Mouse (Mus musculus) kidney, postnatal 0 days (tissue): ENCODE measurements at regions not wholly inside any gene's neighbourhood (a gene's known extent, or its start where the extent isn't known, plus 50 kb on each side); places are given as distances from the start of the nearest gene placed in this dataset.

ENCODE experiments used
- ATAC-seq: fragments of 200-750 bp; cut with Nextera tagmentation; replicated peaks from 2 replicates; pipeline ENCODE4 v1.8.0; 2017; ENCODE audit warnings: low read depth, moderate number of reproducible peaks, moderate TSS enrichment, moderate library complexity; ENCODE audit not compliant: low FRiP score
- DNase-seq: peaks from one replicate; pipeline ENCODE4 v3.0.0-alpha.2; 2016; ENCODE audit warnings: low spot score
- H3K27ac ChIP-seq: fragments of 300-500 bp; sonication (generic); 2 replicates; pipeline ENCODE4 v1.5.1; 2014; ENCODE audit warnings: mild to moderate bottlenecking
- H3K27me3 ChIP-seq: fragments of 300-500 bp; sonication (generic); 2 replicates; pipeline ENCODE4 v1.6.1; 2014; ENCODE audit warnings: low read length, mixed read lengths; ENCODE audit not compliant: insufficient read depth
- H3K36me3 ChIP-seq: fragments of 300-500 bp; sonication (generic); 2 replicates; pipeline ENCODE4 v1.6.1; 2014; ENCODE audit warnings: low read length, mixed read lengths; ENCODE audit not compliant: insufficient read depth
- H3K4me1 ChIP-seq: fragments of 300-500 bp; sonication (generic); replicated peaks from 2 replicates; pipeline ENCODE4 v1.6.1; 2014; ENCODE audit warnings: antibody characterized with exemption, low read length, mixed read lengths; ENCODE audit not compliant: insufficient read depth
- H3K4me2 ChIP-seq: fragments of 300-500 bp; sonication (generic); 2 replicates; pipeline ENCODE4 v1.6.1; 2014; ENCODE audit warnings: mild to moderate bottlenecking, low read length, moderate library complexity, mixed read lengths
- H3K4me3 ChIP-seq: fragments of 300-500 bp; sonication (generic); replicated peaks from 2 replicates; pipeline ENCODE4 v1.5.1; 2014; ENCODE audit warnings: low read depth, low read length
- H3K9ac ChIP-seq: fragments of 300-500 bp; sonication (generic); 2 replicates; pipeline ENCODE4 v1.6.1; 2014; ENCODE audit warnings: low read depth, low read length
- H3K9me3 ChIP-seq: fragments of 300-500 bp; sonication (generic); replicated peaks from 2 replicates; pipeline ENCODE4 v1.6.1; 2016; ENCODE audit warnings: low read length, inconsistent platforms, mixed read lengths
- CTCF ChIP-seq: IDR thresholded peaks from 2 replicates; pipeline ENCODE4 v1.5.1; 2016; ENCODE audit warnings: antibody characterized with exemption, low read depth, mild to moderate bottlenecking, moderate library complexity
- WGBS: fragments of 180-500 bp; shearing (Covaris S2); extraction: QIAGEN DNeasy Blood & Tissue Kit; methylation state at CpG from one replicate; pipeline ENCODE4 v1.1.7; 2014; 5-methylcytosine and 5-hydroxymethylcytosine counted together

DNA sequence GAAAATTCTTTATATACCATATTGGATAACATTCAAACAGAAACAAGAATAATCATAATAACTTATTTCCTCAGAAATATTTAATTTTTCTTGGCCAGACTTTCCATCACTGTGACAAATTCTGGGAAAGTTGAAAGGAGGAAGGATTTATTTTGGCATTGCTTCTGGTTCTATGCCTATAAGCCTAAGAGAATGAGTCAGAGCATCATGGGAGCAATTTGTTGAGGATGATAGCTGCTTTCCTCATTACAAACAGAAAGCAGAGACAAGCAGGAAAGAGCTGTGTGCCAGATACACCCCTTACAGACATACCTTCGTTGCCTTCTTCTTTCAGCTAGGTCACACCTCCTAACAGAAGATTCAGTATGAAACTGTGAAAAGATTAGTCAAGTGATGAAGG, 115.3 kb downstream of the Rgs21 start:
- H3K27me3 ChIP-seq = no peaks in the 10 kb centered on the region
- no peak overlapping the region for H3K4me2 ChIP-seq
- H3K27ac ChIP-seq = no peak overlapping the region
- no peak for TF ChIP-seq CTCF
- H3K9ac ChIP-seq = no peak overlapping the region
- no peak for ATAC-seq
- no peaks in the 10 kb centered on the region for H3K4me1 ChIP-seq
- no peaks in the 10 kb centered on the region for H3K36me3 ChIP-seq
- H3K9me3 ChIP-seq = no peaks in the 10 kb centered on the region
- H3K4me3 ChIP-seq = no peak overlapping the region
- DNase-seq = no peak
- 56% methylated on average over 1 of the region's 1 CpGs for WGBS

- Histone ChIP-seq H3K4me2 (no peak overlapping the region), H3K4me3 (no peak overlapping the region), H3K27me3 (no peaks in the 10 kb centered on the region), H3K9me3 (no peaks in the 10 kb centered on the region), H3K4me1 (no peaks in the 10 kb centered on the region), H3K36me3 (no peaks in the 10 kb centered on the region), H3K27ac (no peak overlapping the region), H3K9ac (no peak overlapping the region)
- WGBS = 42% methylated on average over 1 of the region's 1 CpGs
- no peak for TF ChIP-seq CTCF
- no peak for ATAC-seq
- DNase-seq = no peak
Observed at GRCm38 (mm10) chr1:144451731-144452130, 115.7 kb downstream of the Rgs21 start.

GRCm38 (mm10) chr1:144436617-144437016, 130.8 kb downstream of the Rgs21 start:
- no peak for ATAC-seq
- no peak for TF ChIP-seq CTCF
- 81% methylated on average over 2 of the region's 2 CpGs for WGBS

GRCm38 (mm10) chr1:144432816-144433215, 134.7 kb downstream of the Rgs21 start:
- Histone ChIP-seq H3K4me2 (no peak overlapping the region), H3K4me1 (no peaks in the 10 kb centered on the region), H3K36me3 (no peaks in the 10 kb centered on the region), H3K27ac (no peak overlapping the region), H3K9me3 (no peaks in the 10 kb centered on the region), H3K9ac (no peak overlapping the region), H3K4me3 (no peak overlapping the region), H3K27me3 (no peaks in the 10 kb centered on the region)
- no peak for DNase-seq
- ATAC-seq = no peak
- no peak for TF ChIP-seq CTCF
- 86% methylated on average over 2 of the region's 2 CpGs for WGBS

More at GRCm38 (mm10) chr1:144436617-144437016, 130.8 kb downstream of the Rgs21 start:
- Histone ChIP-seq H3K36me3 (no peaks in the 10 kb centered on the region), H3K4me1 (no peaks in the 10 kb centered on the region), H3K9ac (no peak overlapping the region), H3K9me3 (no peaks in the 10 kb centered on the region), H3K27me3 (no peaks in the 10 kb centered on the region), H3K4me2 (no peak overlapping the region), H3K27ac (no peak overlapping the region), H3K4me3 (no peak overlapping the region)
- no peak for DNase-seq

DNA sequence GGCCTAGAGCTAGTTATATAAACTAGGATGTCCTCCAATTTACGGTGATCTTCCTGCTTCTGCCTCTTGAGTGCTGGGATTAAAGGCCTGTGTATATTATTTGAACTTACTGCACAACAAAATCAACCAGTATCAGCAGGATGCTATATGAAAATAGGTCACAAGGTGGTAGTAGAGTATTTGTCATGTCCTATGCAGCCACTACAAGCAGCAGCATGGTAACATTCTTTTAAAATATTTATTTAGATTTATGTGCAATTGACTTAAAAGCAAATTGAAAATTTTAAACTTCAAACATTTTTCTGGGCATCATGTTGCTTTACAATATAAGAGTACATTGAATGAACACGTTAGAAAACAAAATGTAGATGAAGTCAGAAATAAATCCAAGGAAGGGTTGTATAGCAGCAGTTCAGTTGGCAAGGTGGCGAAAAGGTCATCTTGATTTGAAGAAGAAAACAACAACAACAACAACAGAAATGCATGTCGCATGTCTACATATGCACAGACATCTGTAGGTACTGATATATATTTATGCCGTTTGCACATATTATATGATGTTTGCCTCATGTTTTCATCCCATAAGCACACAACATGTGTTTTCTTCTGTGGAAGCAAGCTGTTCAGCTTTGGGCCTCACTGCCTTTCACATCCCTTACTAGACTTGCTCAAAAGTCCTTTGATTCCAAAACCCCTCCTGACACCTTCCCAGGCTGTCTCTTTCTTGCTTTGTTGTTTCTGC, 135.8 kb downstream of the Rgs21 start:
- WGBS = 81% methylated on average over 5 of the region's 5 CpGs
- H3K4me1 ChIP-seq = no peaks in the 10 kb centered on the region
- no peaks in the 10 kb centered on the region for H3K27me3 ChIP-seq
- H3K27ac ChIP-seq = no peak overlapping the region
- H3K9me3 ChIP-seq = no peaks in the 10 kb centered on the region
- no peaks in the 10 kb centered on the region for H3K36me3 ChIP-seq
- H3K4me3 ChIP-seq = no peak overlapping the region
- DNase-seq (peak; percentile 22), ATAC-seq (no peak)
- TF ChIP-seq CTCF = peak; percentile 64
- H3K4me2 ChIP-seq = no peak overlapping the region
- no peak overlapping the region for H3K9ac ChIP-seq

- H3K4me2 ChIP-seq = no peak overlapping the region
- ATAC-seq = no peak
- 86% methylated on average over 2 of the region's 2 CpGs for WGBS
Observed at GRCm38 (mm10) chr1:144421374-144421773, 146.1 kb downstream of the Rgs21 start.

More at GRCm38 (mm10) chr1:144421374-144421773, 146.1 kb downstream of the Rgs21 start:
- no peaks in the 10 kb centered on the region for H3K36me3 ChIP-seq
- H3K27ac ChIP-seq = no peak overlapping the region
- no peaks in the 10 kb centered on the region for H3K4me1 ChIP-seq
- no peaks in the 10 kb centered on the region for H3K9me3 ChIP-seq
- DNase-seq = no peak
- H3K27me3 ChIP-seq = no peaks in the 10 kb centered on the region
- H3K4me3 ChIP-seq = no peak overlapping the region
- no peak overlapping the region for H3K9ac ChIP-seq
- no peak for TF ChIP-seq CTCF
